Mouse (Mus musculus) brain, adult 2 months (tissue): ENCODE data around the gene Fbxl21.
A peak's percentile ranks its signal among the peaks of the same experiment; 100 is the strongest.

Source experiments
- DNase-seq: peaks from one replicate; pipeline ENCODE4 v3.0.0; 2011; ENCODE audit warnings: low read depth, low spot score

Fbxl21 gene

GRCm38 (mm10) chr13:56534931-56535330 is 12.7 kb downstream of the Fbxl21 start:
- DNase-seq, result no peak

- no peak for DNase-seq
These were observed 13.3 kb downstream of the Fbxl21 start for GRCm38 (mm10) chr13:56535570-56535969.

GRCm38 (mm10) chr13:56537026-56537425 is 14.8 kb downstream of the Fbxl21 start:
- no peak for DNase-seq

- DNase-seq, result no peak
These were observed 17.6 kb downstream of the Fbxl21 start for GRCm38 (mm10) chr13:56539846-56540245.

- no peak for DNase-seq
These were observed 21.5 kb downstream of the Fbxl21 start for GRCm38 (mm10) chr13:56543805-56544204.

- DNase-seq, result no peak
These were observed 22.7 kb downstream of the Fbxl21 start for GRCm38 (mm10) chr13:56544956-56545355.

GRCm38 (mm10) chr13:56548401-56548800 is 26.1 kb downstream of the Fbxl21 start, which contains the start of gene Lect2:
TSS of gene Lect2 (minus strand) at chr13:56548502.
- DNase-seq, result no peak

- no peak for DNase-seq
These were observed 27.1 kb downstream of the Fbxl21 start for GRCm38 (mm10) chr13:56549364-56549763.

- DNase-seq, result peak; percentile 19
These were observed 28.3 kb downstream of the Fbxl21 start for GRCm38 (mm10) chr13:56550574-56550973.

GRCm38 (mm10) chr13:56551661-56552060 is 29.4 kb downstream of the Fbxl21 start:
- DNase-seq, result no peak

GRCm38 (mm10) chr13:56553923-56554322 is 31.7 kb downstream of the Fbxl21 start:
- DNase-seq, result no peak

GRCm38 (mm10) chr13:56554409-56554808 is 32.1 kb downstream of the Fbxl21 start:
- peak; percentile 83 for DNase-seq

GRCm38 (mm10) chr13:56555957-56556356 is 33.7 kb downstream of the Fbxl21 start:
- DNase-seq, result peak; percentile 67

- DNase-seq, result no peak
These were observed 34.4 kb downstream of the Fbxl21 start for GRCm38 (mm10) chr13:56556701-56557100.

GRCm38 (mm10) chr13:56558811-56559210 is 36.5 kb downstream of the Fbxl21 start:
- DNase-seq, result no peak

- DNase-seq, result no peak
These were observed 37.6 kb downstream of the Fbxl21 start for GRCm38 (mm10) chr13:56559841-56560370.

GRCm38 (mm10) chr13:56561129-56561528 is 38.9 kb downstream of the Fbxl21 start:
- DNase-seq, result no peak

GRCm38 (mm10) chr13:56563075-56563474 is 40.8 kb downstream of the Fbxl21 start:
- peak; percentile 52 for DNase-seq

- DNase-seq, result peak; percentile 21
These were observed 44.1 kb downstream of the Fbxl21 start for GRCm38 (mm10) chr13:56566336-56566735.

- no peak for DNase-seq
These were observed 49.4 kb downstream of the Fbxl21 start for GRCm38 (mm10) chr13:56571645-56572044.

- peak; percentile 54 for DNase-seq
These were observed 52.8 kb downstream of the Fbxl21 start for GRCm38 (mm10) chr13:56575074-56575473.

- DNase-seq, result peak; percentile 77
These were observed 53.5 kb downstream of the Fbxl21 start for GRCm38 (mm10) chr13:56575701-56576321.

- no peak for DNase-seq
These were observed 55.8 kb downstream of the Fbxl21 start for GRCm38 (mm10) chr13:56578097-56578496.

- DNase-seq, result peak; percentile 72
These were observed 58.2 kb downstream of the Fbxl21 start for GRCm38 (mm10) chr13:56580450-56580849.
